Mouse (Mus musculus) heart, adult 2 months (tissue): Measurements from ENCODE around the gene Ip6k2.

Experiments used
- CTCF ChIP-seq: fragments of 200-600 bp; IDR thresholded peaks from 2 replicates; pipeline ENCODE4 v1.8.1; 2022; ENCODE audit warnings: antibody characterized with exemption, mild to moderate bottlenecking, moderate library complexity
- POLR2A ChIP-seq: fragments of 200-500 bp; IDR thresholded peaks from 2 replicates; pipeline ENCODE4 v1.6.1; 2011; ENCODE audit warnings: mild to moderate bottlenecking, low read depth, low read length, control low read depth; ENCODE audit not compliant: insufficient read depth

DNA sequence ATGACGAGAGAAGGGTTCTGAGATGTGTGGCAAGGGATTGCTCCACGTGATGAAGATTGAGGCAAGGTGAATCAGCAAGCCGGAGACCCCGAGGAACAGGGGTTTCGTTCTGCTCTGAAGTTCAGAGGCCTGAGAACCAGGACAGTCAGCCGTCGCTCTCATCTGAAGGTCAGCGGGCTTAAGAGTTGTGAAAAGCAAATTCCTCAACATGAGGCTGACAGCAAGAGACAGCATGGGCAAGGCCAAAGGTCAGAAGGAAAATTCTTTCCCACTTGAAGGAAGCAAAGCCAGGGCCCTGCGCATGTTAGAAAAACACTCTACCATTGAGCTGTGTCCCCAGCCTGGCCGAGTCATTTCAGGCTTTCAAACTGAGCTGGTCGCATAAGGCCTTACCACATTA, 33.0 kb upstream of the Ip6k2 start:
- TF ChIP-seq CTCF: no peak
- TF ChIP-seq POLR2A: no peak
